Mouse (Mus musculus): ENCODE results near the gene Cutal. TPM values are rescaled to one million over a fixed set of nuclear protein-coding genes. Genes with fewer than 3 reads are reported as not detected.

Cutal gene
- polyA plus RNA-seq, 1 experiment: 0.02 TPM

GRCm38 (mm10) chr2:34874816-34875345, 685 bp downstream of the Cutal start, which contains the start of gene Psmd5:
Gene Psmd5 (minus strand): TSS chr2:34874968.
- no peak for TF ChIP-seq CEBPB (IDR thresholded peaks at IDR 0.05; ENCODE audit: low read depth)
- no peak for TF ChIP-seq MAX (IDR thresholded peaks at IDR 0.05)
- no peak for TF ChIP-seq FOSL1 (IDR thresholded peaks at IDR 0.05; ENCODE audit: insufficient read depth, low read length, poor library complexity, severe bottlenecking)
- no peak for TF ChIP-seq USF1 (IDR thresholded peaks at IDR 0.05; ENCODE audit: low read depth)
- TF ChIP-seq MYOD1 (IDR thresholded peaks at IDR 0.05; ENCODE audit: control insufficient read depth, insufficient read length, low read depth): no peak
- peaks cover 9% of the 10 kb centered on the region for H3K79me3 ChIP-seq (ENCODE audit: low read depth)
- H3K79me2 ChIP-seq (ENCODE audit: control insufficient read depth, insufficient read depth): peaks cover 18% of the 10 kb centered on the region
- no peaks in the 10 kb centered on the region for H3K36me3 ChIP-seq (ENCODE audit: control insufficient read depth, insufficient read depth)
- peaks cover 37% of the 10 kb centered on the region for H3K27me3 ChIP-seq (ENCODE audit: control insufficient read depth, insufficient read depth, insufficient read length)
- H3K4me3 ChIP-seq (ENCODE audit: insufficient read depth, poor library complexity, severe bottlenecking): no peak within 1 kb of the TSS
- H3ac ChIP-seq (ENCODE audit: control insufficient read depth, insufficient read length, low read depth): peak within 1 kb of the TSS; percentile 25

- no peaks in the 10 kb centered on the region for H3K36me3 ChIP-seq (ENCODE audit: control insufficient read depth, insufficient read depth)
- H3K27me3 ChIP-seq (ENCODE audit: control insufficient read depth, insufficient read depth, insufficient read length): peaks cover 67% of the 10 kb centered on the region
- no peak for TF ChIP-seq MYOG (IDR thresholded peaks at IDR 0.05; ENCODE audit: control insufficient read depth, extremely low read depth, insufficient read length)
- TF ChIP-seq USF1 (IDR thresholded peaks at IDR 0.05; ENCODE audit: low read depth): peak; percentile 29
- no peaks in the 10 kb centered on the region for H3K79me3 ChIP-seq (ENCODE audit: low read depth)
- H3K79me2 ChIP-seq (ENCODE audit: control insufficient read depth, insufficient read depth): no peaks in the 10 kb centered on the region
- H3ac ChIP-seq (ENCODE audit: control insufficient read depth, insufficient read length, low read depth): no peak overlapping the region
- H3K4me3 ChIP-seq (ENCODE audit: insufficient read depth, poor library complexity, severe bottlenecking): no peak overlapping the region
These were observed 5.9 kb downstream of the Cutal start for GRCm38 (mm10) chr2:34880054-34880453.

GRCm38 (mm10) chr2:34882757-34883156, 8.6 kb downstream of the Cutal start:
- H3K36me3 ChIP-seq (ENCODE audit: control insufficient read depth, insufficient read depth): no peaks in the 10 kb centered on the region
- H3K79me3 ChIP-seq (ENCODE audit: low read depth): no peaks in the 10 kb centered on the region
- no peak overlapping the region for H3ac ChIP-seq (ENCODE audit: control insufficient read depth, insufficient read length, low read depth)
- no peak overlapping the region for H3K4me3 ChIP-seq (ENCODE audit: insufficient read depth, poor library complexity, severe bottlenecking)
- TF ChIP-seq FOSL1 (IDR thresholded peaks at IDR 0.05; ENCODE audit: insufficient read depth, low read length, poor library complexity, severe bottlenecking) (no peak), MAX (IDR thresholded peaks at IDR 0.05) (no peak), MYOD1 (IDR thresholded peaks at IDR 0.05; ENCODE audit: control insufficient read depth, insufficient read length, low read depth) (no peak), MYOG (IDR thresholded peaks at IDR 0.05; ENCODE audit: control insufficient read depth, extremely low read depth, insufficient read length) (no peak), CEBPB (IDR thresholded peaks at IDR 0.05; ENCODE audit: low read depth) (no peak), USF1 (IDR thresholded peaks at IDR 0.05; ENCODE audit: low read depth) (no peak), CTCF (IDR thresholded peaks at IDR 0.05; ENCODE audit: control insufficient read depth, insufficient read depth, insufficient read length) (no peak)
- H3K27me3 ChIP-seq (ENCODE audit: control insufficient read depth, insufficient read depth, insufficient read length): peaks cover 66% of the 10 kb centered on the region
- no peaks in the 10 kb centered on the region for H3K79me2 ChIP-seq (ENCODE audit: control insufficient read depth, insufficient read depth)

GRCm38 (mm10) chr2:34883190-34883589, 9.0 kb downstream of the Cutal start:
- Histone ChIP-seq H3ac (ENCODE audit: control insufficient read depth, insufficient read length, low read depth) (no peak overlapping the region), H3K4me3 (ENCODE audit: insufficient read depth, poor library complexity, severe bottlenecking) (no peak overlapping the region), H3K27me3 (ENCODE audit: control insufficient read depth, insufficient read depth, insufficient read length) (peaks cover 64% of the 10 kb centered on the region), H3K79me2 (ENCODE audit: control insufficient read depth, insufficient read depth) (no peaks in the 10 kb centered on the region), H3K36me3 (ENCODE audit: control insufficient read depth, insufficient read depth) (no peaks in the 10 kb centered on the region), H3K79me3 (ENCODE audit: low read depth) (no peaks in the 10 kb centered on the region)
- TF ChIP-seq CEBPB (IDR thresholded peaks at IDR 0.05; ENCODE audit: low read depth) (no peak), MYOD1 (IDR thresholded peaks at IDR 0.05; ENCODE audit: control insufficient read depth, insufficient read length, low read depth) (no peak), CTCF (IDR thresholded peaks at IDR 0.05; ENCODE audit: control insufficient read depth, insufficient read depth, insufficient read length) (no peak), USF1 (IDR thresholded peaks at IDR 0.05; ENCODE audit: low read depth) (no peak), FOSL1 (IDR thresholded peaks at IDR 0.05; ENCODE audit: insufficient read depth, low read length, poor library complexity, severe bottlenecking) (no peak), MYOG (IDR thresholded peaks at IDR 0.05; ENCODE audit: control insufficient read depth, extremely low read depth, insufficient read length) (no peak), MAX (IDR thresholded peaks at IDR 0.05) (no peak)

GRCm38 (mm10) chr2:34884186-34884585, 10.0 kb downstream of the Cutal start:
- Histone ChIP-seq H3K27me3 (ENCODE audit: control insufficient read depth, insufficient read depth, insufficient read length) (peaks cover 61% of the 10 kb centered on the region), H3K4me3 (ENCODE audit: insufficient read depth, poor library complexity, severe bottlenecking) (no peak overlapping the region), H3K36me3 (ENCODE audit: control insufficient read depth, insufficient read depth) (no peaks in the 10 kb centered on the region), H3ac (ENCODE audit: control insufficient read depth, insufficient read length, low read depth) (no peak overlapping the region), H3K79me2 (ENCODE audit: control insufficient read depth, insufficient read depth) (no peaks in the 10 kb centered on the region), H3K79me3 (ENCODE audit: low read depth) (no peaks in the 10 kb centered on the region)
- TF ChIP-seq MYOD1 (IDR thresholded peaks at IDR 0.05; ENCODE audit: control insufficient read depth, insufficient read length, low read depth) (no peak), USF1 (IDR thresholded peaks at IDR 0.05; ENCODE audit: low read depth) (no peak), CTCF (IDR thresholded peaks at IDR 0.05; ENCODE audit: control insufficient read depth, insufficient read depth, insufficient read length) (no peak), CEBPB (IDR thresholded peaks at IDR 0.05; ENCODE audit: low read depth) (no peak), FOSL1 (IDR thresholded peaks at IDR 0.05; ENCODE audit: insufficient read depth, low read length, poor library complexity, severe bottlenecking) (no peak), MYOG (IDR thresholded peaks at IDR 0.05; ENCODE audit: control insufficient read depth, extremely low read depth, insufficient read length) (no peak), MAX (IDR thresholded peaks at IDR 0.05) (no peak)

- no peak for TF ChIP-seq CEBPB (IDR thresholded peaks at IDR 0.05; ENCODE audit: low read depth)
- TF ChIP-seq MAX (IDR thresholded peaks at IDR 0.05): no peak
- TF ChIP-seq FOSL1 (IDR thresholded peaks at IDR 0.05; ENCODE audit: insufficient read depth, low read length, poor library complexity, severe bottlenecking): no peak
- no peak for TF ChIP-seq USF1 (IDR thresholded peaks at IDR 0.05; ENCODE audit: low read depth)
- no peak for TF ChIP-seq CTCF (IDR thresholded peaks at IDR 0.05; ENCODE audit: control insufficient read depth, insufficient read depth, insufficient read length)
- no peak for TF ChIP-seq MYOD1 (IDR thresholded peaks at IDR 0.05; ENCODE audit: control insufficient read depth, insufficient read length, low read depth)
- no peak for TF ChIP-seq MYOG (IDR thresholded peaks at IDR 0.05; ENCODE audit: control insufficient read depth, extremely low read depth, insufficient read length)
- H3K79me2 ChIP-seq (ENCODE audit: control insufficient read depth, insufficient read depth): no peaks in the 10 kb centered on the region
These were observed 19.8 kb downstream of the Cutal start for GRCm38 (mm10) chr2:34893950-34894349.

More at GRCm38 (mm10) chr2:34893950-34894349, 19.8 kb downstream of the Cutal start:
- H3ac ChIP-seq (ENCODE audit: control insufficient read depth, insufficient read length, low read depth): no peak overlapping the region
- H3K4me3 ChIP-seq (ENCODE audit: insufficient read depth, poor library complexity, severe bottlenecking): no peak overlapping the region
- H3K79me3 ChIP-seq (ENCODE audit: low read depth): no peaks in the 10 kb centered on the region
- H3K36me3 ChIP-seq (ENCODE audit: control insufficient read depth, insufficient read depth): peaks cover 10% of the 10 kb centered on the region
- H3K27me3 ChIP-seq (ENCODE audit: control insufficient read depth, insufficient read depth, insufficient read length): peaks cover 2% of the 10 kb centered on the region

Data from C2C12 (cell line).